Mouse (Mus musculus): Measurements from ENCODE around the gene Slc25a26. TPM values are rescaled to one million over a fixed set of nuclear protein-coding genes. Genes with fewer than 3 reads are reported as not detected.
A peak's percentile ranks its signal among the peaks of the same experiment; 100 is the strongest.

The Slc25a26 gene
- polyA plus RNA-seq, 1 experiment from 2014 or later: 7.7 TPM

GRCm38 (mm10) chr6:94594096-94594665 is 94.0 kb downstream of the Slc25a26 start:
- Histone ChIP-seq H3K27ac (no peak overlapping the region), H3K27me3 (no peaks in the 10 kb centered on the region), H3K4me3 (no peak overlapping the region), H3K9ac (no peak overlapping the region), H3K36me3 (no peaks in the 10 kb centered on the region), H3K4me2 (no peak overlapping the region), H3K4me1 (replicated peaks) (peaks cover 27% of the 10 kb centered on the region), H3K9me3 (no peaks in the 10 kb centered on the region)
- no peak for ATAC-seq (ENCODE audit: low FRiP score)
- WGBS: 78% methylated on average over 6 of the region's 6 CpGs

GRCm38 (mm10) chr6:94594711-94595110 is 94.6 kb downstream of the Slc25a26 start:
- H3K27me3 ChIP-seq: no peaks in the 10 kb centered on the region
- H3K4me1 ChIP-seq (replicated peaks): peaks cover 27% of the 10 kb centered on the region
- H3K9me3 ChIP-seq: no peaks in the 10 kb centered on the region
- no peak for ATAC-seq (ENCODE audit: low FRiP score)
- no peak overlapping the region for H3K4me2 ChIP-seq
- H3K27ac ChIP-seq: no peak overlapping the region
- no peak overlapping the region for H3K9ac ChIP-seq
- 86% methylated on average over 11 of the region's 11 CpGs for WGBS
- H3K36me3 ChIP-seq: no peaks in the 10 kb centered on the region
- no peak overlapping the region for H3K4me3 ChIP-seq

- H3K4me2 ChIP-seq: no peak overlapping the region
- no peaks in the 10 kb centered on the region for H3K9me3 ChIP-seq
- H3K9ac ChIP-seq: no peak overlapping the region
- no peaks in the 10 kb centered on the region for H3K27me3 ChIP-seq
- H3K27ac ChIP-seq: no peak overlapping the region
- H3K36me3 ChIP-seq: no peaks in the 10 kb centered on the region
- H3K4me1 ChIP-seq (replicated peaks): peaks cover 27% of the 10 kb centered on the region
- ATAC-seq (ENCODE audit: low FRiP score): no peak
- H3K4me3 ChIP-seq: no peak overlapping the region
- 75% methylated on average over 5 of the region's 5 CpGs for WGBS
These were observed 95.1 kb downstream of the Slc25a26 start for GRCm38 (mm10) chr6:94595206-94595605.

- no peaks in the 10 kb centered on the region for H3K36me3 ChIP-seq
- ATAC-seq (ENCODE audit: low FRiP score): no peak
- no peaks in the 10 kb centered on the region for H3K9me3 ChIP-seq
- H3K4me2 ChIP-seq: no peak overlapping the region
- no peaks in the 10 kb centered on the region for H3K27me3 ChIP-seq
- peaks cover 27% of the 10 kb centered on the region for H3K4me1 ChIP-seq (replicated peaks)
- H3K9ac ChIP-seq: no peak overlapping the region
- WGBS: 93% methylated on average over 14 of the region's 14 CpGs
- no peak overlapping the region for H3K4me3 ChIP-seq
- no peak overlapping the region for H3K27ac ChIP-seq
These were observed 96.1 kb downstream of the Slc25a26 start for GRCm38 (mm10) chr6:94596051-94596760.

GRCm38 (mm10) chr6:94596761-94597485 is 96.8 kb downstream of the Slc25a26 start:
- WGBS: 58% methylated on average over 10 of the region's 10 CpGs
- ATAC-seq (ENCODE audit: low FRiP score): no peak
- no peak overlapping the region for H3K27ac ChIP-seq
- H3K9ac ChIP-seq: no peak overlapping the region
- peaks cover 33% of the 10 kb centered on the region for H3K4me1 ChIP-seq (replicated peaks)
- H3K9me3 ChIP-seq: no peaks in the 10 kb centered on the region
- no peaks in the 10 kb centered on the region for H3K36me3 ChIP-seq
- no peak overlapping the region for H3K4me2 ChIP-seq
- H3K4me3 ChIP-seq: no peak overlapping the region
- H3K27me3 ChIP-seq: no peaks in the 10 kb centered on the region

- peaks cover 24% of the 10 kb centered on the region for H3K4me1 ChIP-seq (replicated peaks)
- H3K27me3 ChIP-seq: no peaks in the 10 kb centered on the region
- no peak overlapping the region for H3K4me3 ChIP-seq
- no peak for ATAC-seq (ENCODE audit: low FRiP score)
- H3K27ac ChIP-seq: peak overlapping the region; percentile 35; the same call in 1 of the 2 replicates
- no peak overlapping the region for H3K9ac ChIP-seq
- 76% methylated on average over 12 of the region's 12 CpGs for WGBS
- no peaks in the 10 kb centered on the region for H3K9me3 ChIP-seq
- H3K4me2 ChIP-seq: no peak overlapping the region
- peaks cover 5% of the 10 kb centered on the region; the same call in 1 of the 2 replicates for H3K36me3 ChIP-seq
These were observed 98.3 kb downstream of the Slc25a26 start for GRCm38 (mm10) chr6:94598421-94598820.

- 89% methylated on average over 13 of the region's 13 CpGs for WGBS
- H3K9ac ChIP-seq: no peak overlapping the region
- no peak for ATAC-seq (ENCODE audit: low FRiP score)
These were observed 98.9 kb downstream of the Slc25a26 start for GRCm38 (mm10) chr6:94599016-94599415.

GRCm38 (mm10) chr6:94601101-94601500 is 101.0 kb downstream of the Slc25a26 start:
- WGBS: 81% methylated on average over 5 of the region's 5 CpGs
- H3K4me3 ChIP-seq: no peak overlapping the region

More at GRCm38 (mm10) chr6:94599016-94599415, 98.9 kb downstream of the Slc25a26 start:
- Histone ChIP-seq H3K36me3 (peaks cover 8% of the 10 kb centered on the region), H3K4me3 (no peak overlapping the region), H3K4me1 (replicated peaks) (peaks cover 23% of the 10 kb centered on the region), H3K9me3 (no peaks in the 10 kb centered on the region), H3K27me3 (no peaks in the 10 kb centered on the region), H3K27ac (no peak overlapping the region), H3K4me2 (no peak overlapping the region)

GRCm38 (mm10) chr6:94601811-94602210 is 101.7 kb downstream of the Slc25a26 start:
- Histone ChIP-seq H3K27ac (no peak overlapping the region), H3K9ac (no peak overlapping the region), H3K27me3 (no peaks in the 10 kb centered on the region), H3K9me3 (no peaks in the 10 kb centered on the region), H3K4me2 (no peak overlapping the region), H3K4me3 (no peak overlapping the region), H3K36me3 (peaks cover 29% of the 10 kb centered on the region), H3K4me1 (replicated peaks) (peaks cover 17% of the 10 kb centered on the region)
- WGBS: 74% methylated on average over 5 of the region's 5 CpGs
- ATAC-seq (ENCODE audit: low FRiP score): 0 out of 2 replicates have a peak, but pooled peaks have one; percentile 4

More at GRCm38 (mm10) chr6:94601101-94601500, 101.0 kb downstream of the Slc25a26 start:
- H3K27me3 ChIP-seq: no peaks in the 10 kb centered on the region
- H3K27ac ChIP-seq: no peak overlapping the region
- no peaks in the 10 kb centered on the region for H3K9me3 ChIP-seq
- no peak overlapping the region for H3K9ac ChIP-seq
- no peak overlapping the region for H3K4me2 ChIP-seq
- H3K4me1 ChIP-seq (replicated peaks): peaks cover 17% of the 10 kb centered on the region
- no peak for ATAC-seq (ENCODE audit: low FRiP score)
- H3K36me3 ChIP-seq: peaks cover 22% of the 10 kb centered on the region

- no peak overlapping the region for H3K4me2 ChIP-seq
- no peaks in the 10 kb centered on the region for H3K27me3 ChIP-seq
- no peaks in the 10 kb centered on the region for H3K9me3 ChIP-seq
- H3K9ac ChIP-seq: no peak overlapping the region
- H3K36me3 ChIP-seq: peaks cover 51% of the 10 kb centered on the region
- no peak for ATAC-seq (ENCODE audit: low FRiP score)
- H3K4me3 ChIP-seq: no peak overlapping the region
- H3K27ac ChIP-seq: no peak overlapping the region
- H3K4me1 ChIP-seq (replicated peaks): peaks cover 13% of the 10 kb centered on the region
- 36% methylated on average over 3 of the region's 3 CpGs for WGBS
These were observed 103.9 kb downstream of the Slc25a26 start for GRCm38 (mm10) chr6:94604072-94604471.

- Histone ChIP-seq H3K4me1 (replicated peaks) (peaks cover 13% of the 10 kb centered on the region), H3K9me3 (no peaks in the 10 kb centered on the region), H3K4me3 (no peak overlapping the region), H3K9ac (no peak overlapping the region), H3K27me3 (no peaks in the 10 kb centered on the region), H3K36me3 (peaks cover 56% of the 10 kb centered on the region), H3K27ac (no peak overlapping the region), H3K4me2 (no peak overlapping the region)
- WGBS: 82% methylated on average over 2 of the region's 2 CpGs
- no peak for ATAC-seq (ENCODE audit: low FRiP score)
These were observed 104.4 kb downstream of the Slc25a26 start for GRCm38 (mm10) chr6:94604546-94604945.

- Histone ChIP-seq H3K4me2 (no peak overlapping the region), H3K27me3 (no peaks in the 10 kb centered on the region), H3K9me3 (no peaks in the 10 kb centered on the region), H3K9ac (no peak overlapping the region), H3K4me3 (no peak overlapping the region), H3K4me1 (replicated peaks) (0 out of 2 replicates have a peak, but pooled peaks cover 18% of the 10 kb centered on the region), H3K27ac (no peak overlapping the region), H3K36me3 (peaks cover 82% of the 10 kb centered on the region)
- no peak for ATAC-seq (ENCODE audit: low FRiP score)
- WGBS: 75% methylated on average over 6 of the region's 6 CpGs
These were observed 113.2 kb downstream of the Slc25a26 start for GRCm38 (mm10) chr6:94613235-94613895.

Data from hindbrain, embryonic 13.5 days (tissue).